Mouse (Mus musculus): ENCODE results near the gene Endog.
A peak's percentile ranks its signal among the peaks of the same experiment; 100 is the strongest.

DNA sequence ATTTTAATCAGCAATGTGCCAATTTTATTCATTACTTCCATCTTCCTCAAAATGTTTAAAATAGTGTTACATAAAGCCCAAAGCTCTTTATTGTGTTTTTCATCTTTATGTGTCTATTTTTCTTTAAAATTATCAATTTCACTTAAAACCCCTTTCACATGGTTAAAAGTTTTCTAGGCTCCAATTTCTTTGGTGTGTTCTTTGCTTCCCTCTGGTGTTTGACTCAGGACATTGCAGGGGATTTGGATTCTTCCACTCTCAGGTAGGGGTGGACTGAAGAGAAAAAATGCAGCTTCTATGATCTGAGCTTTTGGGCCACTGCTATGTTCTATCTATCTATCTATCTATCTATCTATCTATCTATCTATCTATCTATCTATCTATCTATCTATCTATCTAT, 9.5 kb upstream of the Endog start:
- TF ChIP-seq CTCF (IDR thresholded peaks at IDR 0.05; ENCODE audit: borderline replicate concordance, insufficient read depth, low read depth, low read length) (peak; percentile 41; the same call in 1 of the 2 replicates), POLR2A (IDR thresholded peaks at IDR 0.05; ENCODE audit: borderline replicate concordance, insufficient read depth, low read length) (no peak)

Measured in cerebellum, adult 2 months (tissue).